Mouse (Mus musculus): ENCODE measurements at regions not wholly inside any gene's neighbourhood (a gene's known extent, or its start where the extent isn't known, plus 50 kb on each side); places are given as distances from the start of the nearest gene placed in this dataset.

DNA sequence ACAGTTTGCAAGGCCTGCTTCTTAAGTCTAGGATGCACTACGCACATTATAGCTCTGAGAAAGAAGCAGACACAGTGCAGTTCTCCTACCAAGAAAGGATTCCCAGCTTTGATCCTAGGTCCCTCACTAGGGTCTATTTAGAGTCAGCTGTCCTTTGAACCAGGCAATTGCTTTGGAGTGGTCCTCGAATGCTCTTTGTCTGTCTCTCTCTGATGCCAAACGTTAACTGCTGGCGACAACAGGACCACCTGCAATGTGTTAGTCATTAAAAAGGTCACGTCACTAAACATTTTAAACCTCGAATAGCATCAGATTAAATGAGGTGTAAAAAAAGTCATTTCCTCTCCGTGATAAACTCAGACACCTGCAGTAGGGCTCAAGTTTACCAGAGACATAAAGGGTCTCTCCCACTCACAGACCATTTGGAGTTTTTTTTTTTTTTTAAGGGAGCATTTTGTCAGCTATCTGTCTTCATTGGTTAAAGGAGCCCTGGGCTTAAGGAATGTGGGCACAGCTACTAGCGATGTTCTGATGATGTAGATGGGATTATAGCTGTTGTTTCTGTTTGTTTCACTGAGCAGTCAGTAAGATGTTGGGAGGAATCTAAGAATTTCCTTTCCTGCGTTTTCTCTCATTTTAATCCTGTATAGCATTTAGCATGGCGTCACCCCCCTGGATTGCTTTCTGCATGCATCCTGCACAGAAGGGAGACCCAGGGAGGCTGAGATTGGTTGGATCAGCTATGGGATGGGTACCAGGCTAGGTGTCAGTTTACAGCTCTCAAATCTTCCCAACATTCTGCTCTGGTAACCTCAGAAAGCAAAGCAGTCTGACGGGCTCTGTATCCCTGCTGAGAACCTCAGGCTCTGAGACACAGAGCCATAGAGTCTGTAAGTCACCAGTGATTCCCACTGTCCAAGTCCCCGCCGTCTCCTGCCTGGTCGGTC lies 615.3 kb upstream of the Sall1 start:
- TF ChIP-seq CTCF (IDR thresholded peaks at IDR 0.05; ENCODE audit: low read depth, low read length) (no peak), POLR2A (IDR thresholded peaks at IDR 0.05; ENCODE audit: borderline replicate concordance, low read depth, low read length) (no peak)
